Comparison of ENCODE assay signal across 18 mouse cellular contexts in genomic region chr9:47477889-47478288, GRCm38 (mm10). TPM values are rescaled to one million over a fixed set of nuclear protein-coding genes. Genes with fewer than 3 reads are reported as not detected.
DNase-seq lines count a peak whose midpoint lies in the region; TF ChIP-seq lines count a peak whose summit lies in the region.
"Had no signal": no experiment of that assay in that cellular context is flagged by ENCODE, and none has a peak within 500 bp of the region (broad histone marks: within the 10 kb centered on the region; RNA-seq: fewer than 3 reads in every experiment).

No protein-coding gene starts in this region.

- DNase-seq in heart, adult 11 months: peak; percentile 36
- DNase-seq in heart, postnatal 10 days: no peak
- DNase-seq in MEL (ENCODE audit: low read depth, low spot score): peak; percentile 30
- DNase-seq in B cell, adult 2 months: no peak
- DNase-seq: adrenal gland, adult 2 months; adrenal gland, adult 8-10 months; adrenal gland, postnatal 10 days; adrenal gland, postnatal 14 days; adrenal gland, postnatal 25 days; adrenal gland, postnatal 36 days; cerebellum, adult 11 months; cerebellum, adult 11-12 months; cerebellum, adult 18-20 months; cerebellum, adult 2 months; cerebellum, adult 8-10 months had no signal

- H3K27me3 ChIP-seq in MEL (ENCODE audit: control insufficient read depth in 1 of 2, insufficient read depth in 2 of 2, low read length in 2 of 2): no peaks in the 10 kb centered on the region
- H3K27me3 ChIP-seq: CH12.LX, Patski had no signal

- intact Hi-C loops in heart, postnatal 10 days (cut with DNase I): no loop called here

- no peak for TF ChIP-seq CTCF in MEL (IDR thresholded peaks at IDR 0.05 in 2 of 3, conservative IDR thresholded peaks at IDR 0.05 in 1 of 3; ENCODE audit: control insufficient read depth in 1 of 3, insufficient read depth in 1 of 3, low read depth in 2 of 3, low read length in 3 of 3, poor library complexity in 1 of 3, severe bottlenecking in 1 of 3)

- no peak for TF ChIP-seq POLR2A in MEL (IDR thresholded peaks at IDR 0.05; ENCODE audit: control insufficient read depth in 1 of 2, insufficient read depth in 1 of 2, low read depth in 1 of 2, low read length in 2 of 2, poor library complexity in 1 of 2)

- peaks cover 0 to 12% of the 10 kb centered on the region in 2 experiments; a peak in 2 of 4 replicates for H3K36me3 ChIP-seq in MEL (ENCODE audit: control insufficient read depth in 1 of 2, insufficient read depth in 2 of 2, low read length in 2 of 2)
- H3K36me3 ChIP-seq: G1E had no signal

- H3K4me3 ChIP-seq in MEL (ENCODE audit: control insufficient read depth in 1 of 2, insufficient read depth in 1 of 2, low read depth in 2 of 2, low read length in 2 of 2): no peak overlapping the region

- H3K4me1 ChIP-seq in MEL (ENCODE audit: control insufficient read depth in 1 of 2, insufficient read depth in 2 of 2, low read length in 2 of 2): peaks cover 2 to 4% of the 10 kb centered on the region in 2 experiments; a peak in 2 of 4 replicates

- H3K9ac ChIP-seq in MEL (ENCODE audit: control insufficient read depth, low read depth, low read length, poor library complexity, severe bottlenecking): no peak overlapping the region

- no peaks in the 10 kb centered on the region for H3K9me3 ChIP-seq in MEL (replicated peaks; ENCODE audit: insufficient read depth, low read length)

- peak; percentile 58 to 63 for TF ChIP-seq EP300 in MEL (IDR thresholded peaks at IDR 0.05; ENCODE audit: low read depth in 1 of 2, low read length in 2 of 2)

- no peaks in the 10 kb centered on the region for H3K79me2 ChIP-seq in MEL (ENCODE audit: control insufficient read depth, insufficient read depth, low read length, poor library complexity)

- no peak overlapping the region for H3K27ac ChIP-seq in MEL (ENCODE audit: control insufficient read depth, low read depth, low read length)

- no peak for TF ChIP-seq RAD21 in MEL (IDR thresholded peaks at IDR 0.05; ENCODE audit: low read depth, low read length)

TF ChIP-seq in MEL, 35 proteins besides CTCF, POLR2A, EP300 and RAD21:
- TF ChIP-seq RCOR1 (IDR thresholded peaks at IDR 0.05; ENCODE audit: low read depth, low read length) (peak; percentile 69; the same call in 1 of the 2 replicates), GATA1 (IDR thresholded peaks at IDR 0.05; ENCODE audit: low read depth, low read length) (peak; percentile 62), TCF12 (IDR thresholded peaks at IDR 0.05; ENCODE audit: low read depth, low read length) (peak; percentile 52; the same call in 1 of the 2 replicates), CHD2 (IDR thresholded peaks at IDR 0.05; ENCODE audit: low read length) (no peak)
TF ChIP-seq in MEL: peak in this region for 3.

RNA-seq across cellular contexts. Expression of gene Cadm1, which starts 52.1 kb away (rescaled TPM):
- 1 to 10 TPM; 2.7 to 3.3 TPM for total RNA-seq in heart, postnatal 10 days (2021)
- 0.16 and 0.31 TPM in 2 replicates for total RNA-seq in MEL (2012; rRNA removed)
- under 1 TPM in 1 of 2 experiments, not detected in 1; 0.14 TPM for polyA plus RNA-seq in MEL (2012; ENCODE audit: insufficient read depth in 1 of 2, insufficient read length in 2 of 2, low read depth in 1 of 2, low replicate concordance in 2 of 2, missing spikeins in 1 of 2)
- total RNA-seq: CH12.LX had no signal
- polyA plus RNA-seq: G1E had no signal

Comparison
In these comparisons a context has a peak if more than half of its experiments do, and no peak if none do; other contexts are left out.
1. DNase-seq: peak in heart, adult 11 months (single experiment) and MEL (single experiment); none in heart, postnatal 10 days (0 of 2) and B cell, adult 2 months (0 of 2).